Mouse (Mus musculus): ENCODE measurements at regions not wholly inside any gene's neighbourhood (a gene's known extent, or its start where the extent isn't known, plus 50 kb on each side); places are given as distances from the start of the nearest gene placed in this dataset.

DNA sequence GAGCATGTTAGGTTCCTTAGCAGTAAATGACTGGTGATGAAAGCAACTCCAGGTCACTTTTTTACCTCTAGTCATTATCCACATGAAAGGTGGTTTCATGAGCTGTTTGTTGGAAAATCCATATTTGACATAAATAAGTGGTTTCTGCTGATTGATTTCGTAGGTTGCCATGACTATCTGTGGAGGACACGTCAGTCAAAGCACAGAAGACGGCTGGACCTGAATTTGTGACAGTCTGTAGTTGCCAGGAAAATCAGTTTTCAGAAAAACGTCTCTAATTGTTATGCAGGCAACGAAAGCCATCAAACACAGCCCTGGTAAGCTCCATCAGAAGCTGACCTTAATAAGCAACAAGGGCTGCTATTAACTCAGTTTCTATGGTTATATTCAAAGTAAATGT, 107.9 kb upstream of the Ufl1 start:
- no peaks in the 10 kb centered on the region for H3K36me3 ChIP-seq (replicated peaks; ENCODE audit: control insufficient read depth, insufficient read depth, low read length)
- WGBS: 58% methylated on average over 5 of the region's 5 CpGs
- H3K9me3 ChIP-seq (replicated peaks; ENCODE audit: control insufficient read depth, low read length): no peaks in the 10 kb centered on the region
- H3K4me2 ChIP-seq (ENCODE audit: low read depth, low read length): no peak overlapping the region
- H3K9ac ChIP-seq (replicated peaks; ENCODE audit: low read depth, low read length): no peak overlapping the region
- no peaks in the 10 kb centered on the region for H3K4me1 ChIP-seq (ENCODE audit: control insufficient read depth, insufficient read depth)
- DNase-seq (ENCODE audit: low spot score) (no peak), ATAC-seq (ENCODE audit: insufficient read depth, low read depth) (no peak)
- no peaks in the 10 kb centered on the region for H3K27me3 ChIP-seq (ENCODE audit: control insufficient read depth, insufficient read depth, low read length)
- no peak overlapping the region for H3K27ac ChIP-seq (ENCODE audit: low read depth)
- TF ChIP-seq EP300 (IDR thresholded peaks at IDR 0.05; ENCODE audit: low read depth) (no peak), CTCF (IDR thresholded peaks at IDR 0.05; ENCODE audit: low read depth) (no peak)
- H3K4me3 ChIP-seq (ENCODE audit: low read depth, low read length): no peak overlapping the region

DNA sequence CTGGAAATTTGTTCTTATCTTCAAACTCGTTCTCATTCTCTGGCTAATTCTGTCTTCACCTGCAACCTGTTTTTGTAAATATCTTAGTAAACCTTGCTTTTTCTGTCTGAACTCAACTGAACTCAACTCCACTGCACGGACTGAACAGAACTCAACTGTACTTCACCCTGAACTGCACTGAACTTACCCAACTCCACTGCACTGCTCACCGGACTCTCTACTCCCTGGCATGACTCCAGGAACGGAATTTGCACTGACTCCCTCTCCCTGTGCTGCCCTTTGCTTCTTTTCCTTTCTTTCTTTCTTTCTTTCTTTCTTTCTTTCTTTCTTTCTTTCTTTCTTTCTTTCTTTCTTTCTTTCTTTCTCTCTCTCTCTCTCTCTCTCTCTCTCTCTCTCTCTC, 90.4 kb upstream of the Ufl1 start:
- Histone ChIP-seq H3K36me3 (replicated peaks; ENCODE audit: control insufficient read depth, insufficient read depth, low read length) (no peaks in the 10 kb centered on the region), H3K4me2 (ENCODE audit: low read depth, low read length) (no peak overlapping the region), H3K4me1 (ENCODE audit: control insufficient read depth, insufficient read depth) (no peaks in the 10 kb centered on the region), H3K27me3 (ENCODE audit: control insufficient read depth, insufficient read depth, low read length) (no peaks in the 10 kb centered on the region), H3K27ac (ENCODE audit: low read depth) (no peak overlapping the region), H3K4me3 (ENCODE audit: low read depth, low read length) (no peak overlapping the region), H3K9me3 (replicated peaks; ENCODE audit: control insufficient read depth, low read length) (no peaks in the 10 kb centered on the region), H3K9ac (replicated peaks; ENCODE audit: low read depth, low read length) (no peak overlapping the region)
- ATAC-seq (ENCODE audit: insufficient read depth, low read depth): no peak
- 55% methylated on average over 4 of the region's 4 CpGs for WGBS
- TF ChIP-seq EP300 (IDR thresholded peaks at IDR 0.05; ENCODE audit: low read depth) (no peak), CTCF (IDR thresholded peaks at IDR 0.05; ENCODE audit: low read depth) (no peak)
- no peak for DNase-seq (ENCODE audit: low spot score)

DNA sequence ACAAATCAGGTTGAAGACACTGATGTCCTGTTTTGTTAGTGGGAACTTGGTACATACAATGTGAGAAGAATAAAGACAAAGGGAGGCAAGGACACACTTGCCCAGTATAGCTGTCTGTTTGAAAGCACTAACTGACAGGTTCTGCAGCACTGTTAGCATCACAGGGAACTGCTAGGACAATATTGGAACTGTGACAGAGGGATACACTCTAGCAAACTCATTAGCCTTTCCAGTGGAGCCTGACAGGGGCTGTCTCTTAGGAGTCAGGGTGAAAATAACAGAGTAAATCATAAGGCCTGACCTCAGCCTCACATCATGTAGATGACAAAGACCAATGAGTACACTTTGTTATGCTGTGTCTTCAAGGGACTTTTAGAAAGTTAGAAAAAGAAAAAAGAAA, 82.8 kb upstream of the Ufl1 start:
- H3K4me1 ChIP-seq (ENCODE audit: control insufficient read depth, insufficient read depth): no peaks in the 10 kb centered on the region
- no peak overlapping the region for H3K4me3 ChIP-seq (ENCODE audit: low read depth, low read length)
- no peak for DNase-seq (ENCODE audit: low spot score)
- no peaks in the 10 kb centered on the region for H3K9me3 ChIP-seq (replicated peaks; ENCODE audit: control insufficient read depth, low read length)
- TF ChIP-seq CTCF (IDR thresholded peaks at IDR 0.05; ENCODE audit: low read depth) (no peak), EP300 (IDR thresholded peaks at IDR 0.05; ENCODE audit: low read depth) (no peak)
- no peak overlapping the region for H3K9ac ChIP-seq (replicated peaks; ENCODE audit: low read depth, low read length)
- no peak overlapping the region for H3K4me2 ChIP-seq (ENCODE audit: low read depth, low read length)
- H3K27me3 ChIP-seq (ENCODE audit: control insufficient read depth, insufficient read depth, low read length): no peaks in the 10 kb centered on the region
- no peak overlapping the region for H3K27ac ChIP-seq (ENCODE audit: low read depth)
- H3K36me3 ChIP-seq (replicated peaks; ENCODE audit: control insufficient read depth, insufficient read depth, low read length): no peaks in the 10 kb centered on the region
- ATAC-seq (ENCODE audit: insufficient read depth, low read depth): no peak

DNA sequence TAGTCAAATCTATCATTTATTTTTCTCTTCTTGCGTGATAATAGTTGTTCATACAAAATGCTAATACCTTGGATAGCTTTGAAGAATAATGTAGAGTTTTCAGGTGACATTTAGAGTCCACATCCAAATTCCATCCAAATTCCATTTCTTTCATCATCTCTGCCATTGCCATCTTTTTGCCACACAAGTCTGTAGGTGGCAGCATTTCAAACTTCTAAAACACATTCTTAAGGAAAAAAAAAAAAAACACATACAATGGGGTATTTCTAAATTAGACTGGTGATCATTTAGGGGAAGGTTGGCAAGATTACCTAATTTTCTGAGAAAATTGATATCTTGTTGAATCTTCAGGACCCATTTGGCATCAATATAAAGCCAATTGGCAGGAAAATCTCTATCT, 56.0 kb upstream of the Ufl1 start:
- DNase-seq (ENCODE audit: low spot score) (no peak), ATAC-seq (ENCODE audit: insufficient read depth, low read depth) (no peak)
- Histone ChIP-seq H3K4me1 (ENCODE audit: control insufficient read depth, insufficient read depth) (no peaks in the 10 kb centered on the region), H3K9me3 (replicated peaks; ENCODE audit: control insufficient read depth, low read length) (no peaks in the 10 kb centered on the region), H3K4me2 (ENCODE audit: low read depth, low read length) (no peak overlapping the region), H3K36me3 (replicated peaks; ENCODE audit: control insufficient read depth, insufficient read depth, low read length) (no peaks in the 10 kb centered on the region), H3K9ac (replicated peaks; ENCODE audit: low read depth, low read length) (no peak overlapping the region), H3K27me3 (ENCODE audit: control insufficient read depth, insufficient read depth, low read length) (no peaks in the 10 kb centered on the region), H3K27ac (ENCODE audit: low read depth) (no peak overlapping the region), H3K4me3 (ENCODE audit: low read depth, low read length) (no peak overlapping the region)
- no peak for TF ChIP-seq EP300 (IDR thresholded peaks at IDR 0.05; ENCODE audit: low read depth)
- no peak for TF ChIP-seq CTCF (IDR thresholded peaks at IDR 0.05; ENCODE audit: low read depth)
- 72% methylated on average over 1 of the region's 1 CpGs for WGBS

Measured in heart, postnatal 0 days (tissue).